Mouse (Mus musculus) layer of hippocampus, adult 9-10 months (tissue): ENCODE results near the gene Elavl4.
A peak's percentile ranks its signal among the peaks of the same experiment; 100 is the strongest.

Source experiments
- DNase-seq: peaks from one replicate; pipeline ENCODE4 v3.0.0; 2022; ENCODE audit warnings: low spot score

The Elavl4 gene

GRCm38 (mm10) chr4:110351178-110352000 lies at the start of gene Elavl4:
Gene Elavl4, minus strand, starts transcription at chr4:110351909.
- peak; percentile 21 for DNase-seq

DNA sequence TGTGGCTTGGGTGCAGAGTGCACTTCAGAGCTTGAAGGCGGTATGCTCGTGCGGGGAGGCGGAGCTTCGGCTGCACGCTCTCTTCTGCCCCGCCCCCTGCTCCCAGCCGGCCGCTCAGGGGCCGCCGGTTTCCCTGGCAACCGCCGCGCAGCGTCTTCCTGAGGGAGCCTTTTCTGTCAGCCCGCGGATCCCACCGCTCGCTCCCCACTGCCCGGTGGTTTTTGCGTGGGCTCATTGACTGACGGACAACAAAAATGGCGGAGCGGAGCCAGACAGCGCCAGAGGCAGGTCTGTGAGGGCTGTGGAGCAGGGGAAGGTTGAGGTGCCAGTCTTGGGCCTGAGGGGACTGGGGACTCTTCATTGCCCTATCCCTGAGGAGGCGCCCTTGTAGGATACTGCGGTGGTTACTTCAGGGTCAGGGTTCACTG lies 45.9 kb upstream of the Elavl4 start, which contains the start of gene Agbl4:
TSS of gene Agbl4 (plus strand) at position 44 of the 428 bp plus-strand sequence.
- DNase-seq: peak; percentile 33

GRCm38 (mm10) chr4:110396221-110396620 lies 44.5 kb upstream of the Elavl4 start:
- no peak for DNase-seq

- no peak for DNase-seq
Measured at GRCm38 (mm10) chr4:110360568-110360967, 8.9 kb upstream of the Elavl4 start.

- no peak for DNase-seq
Measured at GRCm38 (mm10) chr4:110352001-110352369, 276 bp upstream of the Elavl4 start.

GRCm38 (mm10) chr4:110350856-110351177 lies 892 bp downstream of the Elavl4 start:
- DNase-seq: no peak

DNA sequence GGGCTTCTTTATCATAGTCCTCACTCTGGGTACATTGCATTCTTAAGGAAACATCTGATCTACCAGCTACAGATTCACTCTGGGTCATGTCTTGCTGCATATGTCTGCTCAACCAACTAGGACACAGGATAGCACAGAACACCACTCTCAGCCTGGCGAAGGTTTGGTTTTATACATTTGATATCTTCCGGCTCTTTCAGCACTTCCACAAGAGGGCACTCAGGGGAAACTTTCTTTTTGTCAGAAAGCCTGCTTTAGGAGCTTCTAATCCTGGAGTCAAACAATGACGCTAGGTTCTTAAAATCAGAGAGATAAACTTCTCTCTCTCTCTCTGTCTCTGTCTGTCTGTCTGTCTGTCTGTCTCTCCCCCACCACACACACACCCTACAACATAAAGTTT lies 27.8 kb downstream of the Elavl4 start:
- no peak for DNase-seq

DNA sequence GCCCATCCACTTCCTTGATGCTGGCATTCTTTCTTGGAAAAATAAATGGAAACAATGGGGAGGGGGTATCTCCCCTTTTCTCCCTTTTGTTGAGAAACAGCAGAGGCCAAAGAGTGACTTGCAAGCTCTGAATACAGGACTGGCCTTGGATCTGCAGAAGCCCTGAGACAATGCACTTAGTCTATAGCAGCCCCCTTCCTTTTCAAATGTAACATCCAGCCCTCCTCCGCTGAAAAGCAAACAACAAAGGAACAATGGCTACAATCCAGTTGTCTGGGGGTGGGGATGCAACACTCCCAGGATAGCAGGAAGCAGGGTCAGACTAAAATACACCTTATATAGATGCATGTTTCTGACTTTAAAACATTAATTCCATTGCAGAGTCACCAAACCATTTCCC lies 39.6 kb downstream of the Elavl4 start:
- DNase-seq: no peak

- no peak for DNase-seq
Measured at GRCm38 (mm10) chr4:110306972-110307371, 44.7 kb downstream of the Elavl4 start.

GRCm38 (mm10) chr4:110306559-110306958 lies 45.1 kb downstream of the Elavl4 start:
- no peak for DNase-seq

DNA sequence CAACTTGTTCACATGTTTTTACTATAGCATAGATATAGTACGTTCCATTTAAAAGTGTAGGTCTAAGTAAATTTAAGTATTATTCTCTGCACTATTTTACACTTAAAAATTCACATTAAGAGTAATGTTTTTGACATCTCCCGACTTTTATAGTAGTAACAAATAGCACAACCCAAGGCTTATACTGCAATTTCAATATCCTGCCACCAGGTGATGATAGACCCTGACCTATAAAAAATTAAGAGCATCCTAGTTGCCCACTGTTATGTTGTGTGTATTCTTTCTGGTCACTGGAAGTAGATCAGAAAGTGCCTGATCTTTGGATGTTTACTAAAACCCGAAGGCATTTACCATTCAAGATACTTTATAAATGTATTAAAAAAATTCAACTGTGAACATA lies 55.9 kb downstream of the Elavl4 start:
- no peak for DNase-seq

DNA sequence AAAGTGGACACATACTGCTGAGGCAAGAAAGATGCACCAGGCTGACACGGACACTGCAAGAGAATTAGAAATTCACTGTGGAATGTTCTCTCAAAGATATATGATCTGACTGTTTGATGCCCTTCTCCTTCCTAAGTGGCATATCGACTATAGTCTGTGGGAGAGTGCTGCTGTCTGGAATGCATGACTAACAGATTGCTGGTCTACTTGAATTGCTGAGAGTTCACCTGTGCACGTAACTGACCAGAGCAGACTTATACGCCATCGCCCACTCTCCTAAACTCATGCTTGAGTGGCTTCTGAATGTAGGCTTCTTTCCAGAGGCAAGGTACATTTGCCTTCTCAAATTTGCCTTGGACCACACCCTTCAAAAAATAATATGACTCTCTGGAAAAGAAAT lies 58.5 kb downstream of the Elavl4 start:
- no peak for DNase-seq

- no peak for DNase-seq
Measured at GRCm38 (mm10) chr4:110292471-110292870, 59.2 kb downstream of the Elavl4 start.

- DNase-seq: no peak
Measured at GRCm38 (mm10) chr4:110290544-110291095, 61.1 kb downstream of the Elavl4 start.

DNA sequence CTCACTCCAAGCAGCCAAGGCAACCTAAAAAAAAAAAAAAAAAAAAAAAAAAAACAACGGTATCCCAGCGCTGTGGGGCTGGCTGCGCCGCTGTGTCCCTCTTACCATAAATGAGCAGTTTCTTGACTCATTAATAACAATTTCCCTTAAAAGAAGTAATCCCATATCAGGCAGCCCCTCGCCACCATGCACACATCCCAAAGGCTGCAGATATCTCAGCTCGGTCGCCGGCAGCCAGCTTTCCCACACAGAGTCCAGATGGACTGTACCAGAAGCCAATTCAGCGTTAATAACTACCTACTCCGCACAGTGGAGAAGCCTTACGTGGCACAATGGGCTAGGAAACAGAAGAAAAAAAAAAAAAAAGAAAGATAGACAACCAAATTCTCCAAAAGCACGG lies 61.7 kb downstream of the Elavl4 start:
- DNase-seq: no peak

DNA sequence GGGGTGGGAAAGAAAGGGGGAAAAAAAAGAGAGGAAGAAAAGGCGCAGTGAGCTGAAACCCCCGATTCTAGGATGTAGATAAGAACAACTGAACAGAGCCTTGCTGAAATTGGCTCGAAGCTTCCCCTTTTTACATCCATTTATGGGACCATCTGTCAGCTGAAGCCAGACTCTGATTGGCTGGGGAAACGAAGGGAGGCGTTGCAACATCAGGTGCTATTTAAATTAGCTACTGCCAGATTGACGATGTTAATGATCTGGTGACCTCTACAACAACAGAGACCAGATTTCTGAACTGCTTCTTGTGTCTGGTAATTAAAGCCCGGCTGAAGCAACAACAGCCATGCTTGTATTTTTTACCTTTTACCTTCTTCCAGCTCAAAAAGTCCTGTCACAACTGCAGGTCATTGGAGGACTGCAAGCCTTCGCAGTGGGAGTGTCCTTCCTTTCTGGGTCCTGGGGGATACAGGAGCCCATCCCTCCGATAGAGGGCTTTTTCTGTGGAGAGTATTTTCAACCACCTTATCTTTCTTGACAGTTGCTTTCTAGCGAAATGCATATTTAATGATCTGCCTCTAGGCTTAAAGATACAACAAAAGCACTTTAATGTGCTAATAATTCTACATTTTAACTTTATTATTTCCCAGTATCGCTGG lies 64.2 kb downstream of the Elavl4 start:
- DNase-seq: peak; percentile 48

GRCm38 (mm10) chr4:110286841-110287240 lies 64.9 kb downstream of the Elavl4 start:
- DNase-seq: no peak

DNA sequence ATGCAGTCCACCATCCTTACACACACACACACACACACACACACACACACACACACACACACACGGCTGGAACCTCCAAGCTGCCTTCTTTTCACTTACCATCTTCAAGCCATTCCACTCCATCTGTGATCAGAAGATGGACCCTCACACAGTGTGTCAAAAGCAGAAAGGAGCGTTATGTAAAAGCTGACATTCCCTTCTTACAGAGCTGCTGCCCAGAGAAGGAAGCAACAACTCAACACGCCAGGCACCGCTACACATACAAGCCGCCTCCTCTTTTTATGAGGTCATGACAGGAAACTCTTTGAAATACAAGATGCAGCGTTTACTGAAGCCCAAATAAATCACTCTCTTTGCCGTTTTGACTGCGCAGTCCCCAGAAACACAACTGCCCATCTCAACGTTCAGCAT lies 65.3 kb downstream of the Elavl4 start:
- no peak for DNase-seq

GRCm38 (mm10) chr4:110285346-110286330 lies 66.1 kb downstream of the Elavl4 start:
- DNase-seq: no peak

DNA sequence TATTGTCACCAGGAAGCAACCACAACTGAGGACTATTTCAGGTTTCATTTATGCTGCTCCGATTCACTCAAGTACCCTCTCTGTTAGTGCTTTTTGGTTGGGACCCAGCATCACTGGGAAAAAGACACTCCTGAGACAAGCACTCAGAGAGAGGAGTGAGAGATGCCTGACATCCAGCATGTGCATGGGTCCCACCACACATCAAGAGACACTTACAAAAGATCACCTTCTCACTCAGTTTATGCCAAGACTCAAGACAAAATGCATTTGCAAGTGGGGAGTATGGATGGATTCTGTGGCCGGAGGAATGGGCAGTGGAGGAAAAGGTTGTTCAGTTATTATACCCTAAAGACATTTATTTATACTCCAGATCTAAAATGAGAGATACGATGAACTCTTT lies 67.3 kb downstream of the Elavl4 start:
- no peak for DNase-seq

DNA sequence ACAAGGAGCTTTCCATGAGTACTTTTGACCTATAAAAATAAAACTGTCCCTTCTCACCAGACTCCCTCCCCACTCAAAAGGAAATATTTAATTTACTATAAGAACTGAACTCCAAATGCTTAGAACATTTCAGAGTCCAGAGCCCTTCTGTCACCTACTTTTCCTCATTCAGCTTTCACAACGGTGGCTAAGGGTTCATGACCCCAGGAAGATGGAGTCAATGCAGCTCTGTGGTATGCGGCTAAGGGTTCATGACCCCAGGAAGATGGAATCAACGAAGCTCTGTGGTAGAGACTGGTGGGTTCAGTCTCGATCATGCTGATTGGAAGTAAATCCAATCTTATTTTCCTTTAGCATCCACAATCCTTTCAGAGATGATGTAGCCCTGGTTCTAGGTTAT lies 81.7 kb downstream of the Elavl4 start:
- DNase-seq: no peak
